Comparison of ENCODE assay signal across 8 mouse cellular contexts in the genomic region with DNA sequence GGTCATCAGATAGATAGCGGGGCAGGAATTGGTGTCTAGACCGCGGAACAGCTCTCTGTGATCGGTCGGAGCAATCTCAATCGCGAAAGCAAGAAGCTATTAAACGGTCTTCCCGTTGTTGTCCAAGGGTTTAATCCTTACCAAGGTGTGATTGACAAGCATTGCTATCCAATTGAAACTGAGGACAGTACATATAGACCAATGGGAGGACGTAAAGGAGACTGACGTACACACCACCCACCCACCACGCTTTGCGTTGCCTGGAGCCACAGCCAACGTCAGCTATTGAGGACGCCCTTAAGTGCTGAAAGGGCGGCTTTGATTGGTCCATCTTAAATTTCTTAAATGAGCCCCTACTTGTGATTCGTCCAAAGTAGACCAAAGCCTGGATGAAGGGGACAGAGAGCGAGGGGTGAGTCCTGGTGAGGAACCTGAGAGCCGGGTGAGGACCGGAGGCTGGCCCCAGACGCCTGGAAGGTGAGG. TPM values are rescaled to one million over a fixed set of nuclear protein-coding genes. Genes with fewer than 3 reads are reported as not detected.
DNase-seq lines count a peak whose midpoint lies in the region; ATAC-seq lines count a peak whose summit lies in the region.

A gene (plus strand): TSS at position 295 of the 483 bp plus-strand sequence.

- peak; percentile 97 for ATAC-seq in megakaryocyte progenitor cell, adult 5-6 weeks (replicated peaks; ENCODE audit: poor library complexity)

- DNase-seq in adipocyte (ENCODE audit: low spot score) = peak; percentile 98
- peak; percentile 99 for DNase-seq in embryo, embryonic 10 days (ENCODE audit: low spot score)
- DNase-seq in gastrocnemius, postnatal 10 days = peak; percentile 74
- DNase-seq in induced T-regulatory cell, adult 2 months (ENCODE audit: low read depth) = peak; percentile 99
- DNase-seq in left cerebral cortex, adult 9 months (ENCODE audit: low spot score in 2 of 2) = peak; percentile 95 to 99
- DNase-seq in right cerebral cortex, postnatal 14 days = peak; percentile 84
- peak; percentile 87 to 88 for DNase-seq in urinary bladder, postnatal 36 days (ENCODE audit: low spot score in 2 of 2)

RNA-seq across cellular contexts. Expression of the gene that starts here (rescaled TPM):
- total RNA-seq in gastrocnemius, postnatal 10 days (2021) = 1 to 10 TPM; 3.6 to 3.7 TPM
- 3.5 and 4.4 TPM in 2 replicates for total RNA-seq in megakaryocyte progenitor cell, adult 5-6 weeks (2015)
- total RNA-seq in megakaryocyte progenitor cell, adult 5-6 weeks (2017) = 4.2 and 5.3 TPM in 2 replicates

Comparison
In these comparisons a context has a peak if more than half of its experiments do, and no peak if none do; other contexts are left out.
1. Peak in every context shown above with its lines: DNase-seq and ATAC-seq.